Mouse (Mus musculus): ENCODE measurements around the gene Zfp346. TPM values are rescaled to one million over a fixed set of nuclear protein-coding genes. Genes with fewer than 3 reads are reported as not detected.
A peak's percentile ranks its signal among the peaks of the same experiment; 100 is the strongest.
"Not testable (repeated sequence)": the region's sequence is repeated elsewhere in the genome, so short reads cannot be mapped to it uniquely, and the experiment has no call there.

Zfp346 gene
- 8.3 and 9.1 TPM in 2 replicates for polyA plus RNA-seq (2012; rRNA removed)

DNA sequence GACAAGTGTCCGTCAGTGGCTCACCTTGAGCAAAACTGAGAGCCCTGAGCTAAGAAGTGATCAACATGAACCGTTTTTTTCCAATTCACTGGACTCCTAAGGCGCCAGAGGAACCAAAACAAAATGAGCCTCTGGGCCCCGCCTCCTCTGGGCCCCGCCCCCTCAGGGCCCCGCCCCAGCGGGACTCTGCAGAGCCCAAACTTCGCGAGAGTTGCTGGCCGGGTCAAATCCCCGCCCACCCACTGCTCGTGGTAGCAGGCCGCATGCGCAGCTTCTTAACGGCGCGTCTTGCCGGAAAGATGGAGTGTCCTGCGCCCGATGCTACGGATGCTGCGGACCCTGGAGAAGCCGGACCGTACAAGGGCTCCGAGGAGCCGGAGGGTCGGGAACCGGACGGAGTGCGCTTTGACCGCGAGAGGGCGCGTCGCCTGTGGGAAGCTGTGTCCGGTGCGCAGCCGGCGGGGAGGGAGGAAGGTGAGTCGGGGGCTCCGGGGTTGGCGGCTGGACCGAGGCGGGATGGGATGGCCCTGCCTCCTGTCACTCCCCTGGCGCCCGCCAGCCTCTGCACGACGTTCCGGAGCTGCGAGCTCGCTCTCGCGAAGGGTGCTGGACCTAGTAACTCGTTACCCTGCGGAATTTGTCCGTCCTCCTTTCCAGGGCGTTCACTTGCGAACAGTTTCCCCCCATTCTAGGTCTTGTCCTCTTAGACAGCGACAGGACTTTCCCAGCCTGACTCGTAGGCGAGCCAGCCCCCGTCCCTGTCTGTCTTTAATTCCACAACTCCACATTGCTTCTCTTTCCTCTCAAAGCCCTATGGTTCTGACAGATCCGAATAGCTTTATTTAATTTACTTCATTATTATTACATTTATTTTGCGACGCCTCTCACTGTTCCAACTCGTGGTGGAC, at the start of gene Zfp346:
Gene Zfp346 (plus strand): TSS at position 267 of the 908 bp plus-strand sequence.
- peak; percentile 82 for DNase-seq (ENCODE audit: low read depth, low spot score)
- WGBS, result under 1% methylated on average over 65 of the region's 66 CpGs

DNA sequence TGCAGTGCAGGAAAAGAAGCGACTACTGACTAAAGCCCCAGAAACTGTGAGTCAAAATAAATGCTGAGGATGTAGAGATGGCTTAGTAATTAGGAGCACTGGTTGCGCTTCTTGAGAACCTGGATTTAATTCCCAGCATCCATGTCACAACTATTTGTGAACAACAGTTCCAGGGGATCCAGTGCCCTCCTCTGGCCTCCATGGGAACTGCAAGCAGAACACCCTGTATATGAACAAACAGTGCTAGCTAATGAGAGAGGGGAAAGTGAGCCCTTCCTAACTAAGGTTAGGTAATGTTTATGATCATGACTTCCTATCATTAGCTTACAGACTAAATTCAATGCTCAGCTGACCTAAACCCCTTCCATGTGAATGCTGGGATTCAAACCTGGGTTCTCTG, 47.1 kb upstream of the Zfp346 start:
- WGBS, result 98% methylated on average over 2 of the region's 2 CpGs
- DNase-seq (ENCODE audit: low read depth, low spot score), result no peak

DNA sequence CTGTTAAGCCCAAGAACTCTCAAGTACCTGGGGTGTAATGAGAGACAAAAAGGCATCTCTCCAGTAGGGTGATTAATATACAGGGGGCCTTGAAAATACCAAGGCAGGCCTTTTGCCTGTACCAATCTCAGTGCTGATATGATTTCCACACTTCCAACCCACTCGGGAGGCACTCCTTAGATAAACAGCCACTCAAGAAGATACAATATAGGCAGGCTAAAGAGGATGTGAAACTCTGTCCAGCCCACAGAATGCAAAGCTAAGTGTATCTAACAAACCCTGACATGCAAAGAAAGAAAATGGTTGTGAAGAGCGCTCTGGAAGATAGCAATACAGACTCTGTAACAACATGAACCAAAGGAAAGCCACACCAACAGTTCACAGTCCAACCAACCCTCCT, 41.8 kb upstream of the Zfp346 start:
- WGBS, result 73% methylated on average over 2 of the region's 2 CpGs
- DNase-seq (ENCODE audit: low read depth, low spot score), result no peak

DNA sequence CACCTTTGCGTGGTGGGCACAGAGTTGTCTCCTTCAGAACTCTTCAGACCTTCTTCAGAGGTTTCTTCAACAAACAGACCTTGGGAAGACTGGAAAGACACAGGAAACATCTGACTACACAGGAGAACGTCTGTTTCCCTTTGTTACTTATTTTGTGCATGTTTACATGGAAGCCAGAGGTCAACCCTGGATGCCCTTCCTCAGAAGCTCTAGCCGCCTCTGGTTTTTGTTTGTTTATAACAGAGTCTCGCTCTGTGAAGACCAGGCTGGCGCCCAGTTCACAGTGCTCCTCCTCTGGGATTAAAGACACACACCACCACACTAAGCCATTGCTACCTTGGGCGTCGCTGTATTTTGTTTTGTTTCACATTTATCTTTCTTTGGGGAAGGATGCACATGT, 35.4 kb upstream of the Zfp346 start:
- no peak for DNase-seq (ENCODE audit: low read depth, low spot score)
- 72% methylated on average over 7 of the region's 7 CpGs for WGBS

DNA sequence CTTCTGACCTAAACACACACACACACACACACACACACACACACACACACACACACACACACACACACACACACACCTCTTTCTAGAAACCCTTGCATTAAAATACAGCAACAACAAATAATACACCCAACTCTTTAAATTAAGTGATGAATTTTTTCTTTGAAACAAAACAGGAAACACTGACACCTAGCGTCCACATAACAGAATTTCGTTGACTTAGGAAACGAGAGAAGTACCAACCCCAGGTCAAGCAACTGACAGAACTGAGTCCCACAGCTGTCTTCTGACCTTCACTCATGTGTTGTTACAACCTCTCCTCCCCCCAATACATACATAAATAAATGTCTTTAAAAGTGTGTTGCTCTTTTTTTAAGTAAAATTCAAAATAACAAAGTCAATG, 33.8 kb upstream of the Zfp346 start:
- 7% methylated on average over 3 of the region's 3 CpGs for WGBS
- DNase-seq (ENCODE audit: low read depth, low spot score), result peak; percentile 7

DNA sequence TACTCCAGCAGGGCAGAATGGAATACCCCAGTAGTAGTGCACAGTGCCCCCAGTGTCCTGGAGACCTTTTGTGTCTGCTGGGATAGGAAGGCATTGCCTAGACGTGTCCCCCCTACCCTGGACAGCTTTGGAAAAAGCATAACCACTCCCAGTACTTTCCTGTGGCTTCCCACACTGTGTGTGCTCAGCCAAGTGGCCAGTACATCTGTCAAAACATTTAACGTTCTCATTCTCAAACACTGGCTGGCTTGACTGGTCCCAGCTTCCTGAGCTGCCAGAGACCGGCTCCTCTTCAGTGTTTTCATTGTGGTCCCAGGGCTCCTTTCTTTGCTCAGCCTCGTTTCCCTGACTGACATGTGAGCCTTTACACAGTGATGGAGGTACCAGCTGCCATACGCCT, 29.5 kb upstream of the Zfp346 start:
- WGBS, result 72% methylated on average over 5 of the region's 5 CpGs
- DNase-seq (ENCODE audit: low read depth, low spot score), result no peak

DNA sequence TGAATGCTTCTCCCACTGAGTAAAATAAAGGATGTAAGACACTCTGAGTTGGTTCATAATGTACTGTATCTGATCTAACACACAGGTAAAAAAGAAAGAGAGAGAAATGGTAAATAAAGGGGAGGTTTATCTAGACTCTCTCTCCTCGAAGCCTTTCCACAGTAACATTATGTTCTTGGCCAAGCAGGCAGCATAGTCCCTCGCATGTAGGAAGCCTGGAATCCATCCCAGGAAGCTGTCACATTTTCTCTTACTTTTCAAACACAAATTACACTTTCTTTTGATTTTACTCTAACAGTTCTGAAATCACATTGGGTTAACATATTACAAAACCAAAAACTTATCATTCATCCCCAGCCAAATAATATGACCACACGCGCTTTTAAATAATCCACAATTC, 12.5 kb upstream of the Zfp346 start:
- WGBS, result 82% methylated on average over 4 of the region's 4 CpGs
- no peak for DNase-seq (ENCODE audit: low read depth, low spot score)

DNA sequence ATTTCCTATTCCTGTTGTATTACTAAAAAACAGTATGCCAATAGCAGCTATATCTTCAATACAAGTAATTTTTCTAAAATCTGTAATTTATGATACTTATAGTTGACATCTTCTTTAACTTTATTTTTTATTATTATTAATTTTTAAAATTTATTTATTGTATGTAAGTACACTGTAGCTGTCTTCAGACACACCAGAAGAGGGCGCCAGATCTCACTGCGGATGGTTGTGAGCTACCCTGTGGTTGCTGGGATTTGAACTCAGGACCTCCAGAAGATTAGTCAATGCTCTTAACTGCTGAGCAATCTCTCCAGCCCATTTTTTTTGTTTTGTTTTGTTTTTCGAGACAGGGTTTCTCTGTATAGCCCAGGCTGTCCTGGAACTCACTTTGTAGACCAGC, 7.3 kb upstream of the Zfp346 start:
- WGBS, result 94% methylated on average over 3 of the region's 3 CpGs

DNA sequence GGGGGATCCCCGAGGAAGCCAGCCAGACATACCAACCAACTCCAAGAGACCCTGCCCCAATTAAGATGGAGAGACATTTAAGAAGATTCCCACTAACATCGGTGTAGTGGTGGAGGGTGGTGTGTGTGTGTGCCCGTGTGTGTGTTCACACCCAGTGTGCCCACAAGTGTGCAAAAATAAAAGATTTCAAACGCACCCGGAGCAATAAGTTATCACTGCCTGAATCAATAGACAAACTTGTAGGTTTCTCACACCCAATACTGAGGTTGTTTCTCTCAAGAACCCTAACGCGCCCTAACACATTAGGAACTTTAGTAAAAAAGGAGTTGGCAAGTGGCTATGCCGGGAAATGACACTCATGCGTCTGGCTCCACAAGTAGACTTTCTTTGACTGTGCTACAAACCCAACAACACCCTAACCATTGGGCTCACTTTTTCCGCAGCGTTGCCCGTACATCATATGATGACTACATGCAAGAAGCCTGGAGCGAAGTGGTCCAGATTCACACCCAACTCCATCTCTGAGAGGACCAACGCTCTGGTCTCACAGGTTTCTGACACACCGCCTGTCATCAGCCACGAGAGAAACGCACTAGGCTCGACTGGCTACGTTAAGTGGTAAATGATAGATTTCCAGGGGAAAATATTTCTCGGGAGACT, 5.9 kb upstream of the Zfp346 start:
- WGBS, result 11% methylated on average over 20 of the region's 20 CpGs
- no peak for DNase-seq (ENCODE audit: low read depth, low spot score)

More for the DNA sequence above, 7.3 kb upstream of the Zfp346 start:
- DNase-seq (ENCODE audit: low read depth, low spot score), result not testable (repeated sequence)

DNA sequence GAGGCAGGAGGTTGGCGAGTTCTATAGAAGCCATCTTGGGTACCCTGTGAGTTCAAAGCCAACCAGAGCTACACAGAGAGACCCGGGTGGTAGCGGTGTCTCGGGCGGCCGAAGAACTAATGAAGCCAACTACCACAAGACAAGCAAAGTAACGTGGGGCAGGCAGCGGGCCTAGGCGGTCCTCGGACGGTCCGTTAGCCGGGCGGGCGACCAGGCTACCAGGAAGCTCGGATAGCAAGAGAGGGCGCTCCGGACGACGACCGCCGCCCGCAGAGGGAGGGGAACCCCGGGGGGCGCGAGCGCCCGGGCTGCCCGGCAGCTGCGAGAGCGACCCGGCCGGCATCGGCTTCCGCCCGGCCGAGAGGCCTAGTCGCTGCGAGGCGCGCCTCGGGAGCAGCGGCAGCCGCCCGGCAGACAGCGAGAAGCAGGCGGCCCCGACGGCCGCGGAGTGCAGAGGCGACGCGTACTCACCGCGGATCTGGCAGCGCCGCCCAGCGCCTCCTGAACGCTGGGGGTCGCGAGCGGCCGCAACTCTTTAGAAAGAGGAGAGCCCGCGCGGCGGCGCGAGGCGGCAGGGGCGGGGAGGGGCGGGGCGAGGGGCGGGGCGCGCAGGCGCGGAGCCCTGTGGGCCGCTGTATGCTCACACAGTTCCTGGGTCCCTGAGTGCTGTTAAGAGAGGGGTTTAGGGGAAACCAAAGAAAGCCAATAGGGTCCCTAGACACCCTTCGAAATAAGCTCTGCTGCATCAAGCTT, 5.2 kb upstream of the Zfp346 start, which contains the start of gene Uimc1:
Gene Uimc1 (minus strand): TSS at position 575 of the 753 bp plus-strand sequence.
- under 1% methylated on average over 79 of the region's 81 CpGs for WGBS
- DNase-seq (ENCODE audit: low read depth, low spot score), result no peak

DNA sequence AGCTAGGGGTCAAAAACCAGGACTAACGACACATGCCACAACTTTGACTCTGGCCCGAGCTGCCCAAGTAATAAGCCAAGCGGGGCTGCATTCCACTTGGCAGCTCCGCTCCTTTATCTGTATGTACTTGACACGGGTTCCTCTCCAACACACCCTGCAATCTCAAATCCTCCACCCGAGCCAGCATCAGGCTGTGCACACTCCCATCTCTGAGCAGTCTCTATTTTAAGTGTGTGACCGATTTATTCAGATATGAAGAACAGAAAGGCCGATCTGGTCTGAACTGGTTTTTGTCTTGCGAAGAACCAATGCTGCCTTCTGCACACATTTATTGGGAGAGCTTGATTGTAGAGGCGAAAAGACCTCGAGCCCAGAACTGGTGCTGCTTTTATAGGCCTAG, 3.5 kb upstream of the Zfp346 start:
- WGBS, result 91% methylated on average over 11 of the region's 11 CpGs
- DNase-seq (ENCODE audit: low read depth, low spot score), result no peak

DNA sequence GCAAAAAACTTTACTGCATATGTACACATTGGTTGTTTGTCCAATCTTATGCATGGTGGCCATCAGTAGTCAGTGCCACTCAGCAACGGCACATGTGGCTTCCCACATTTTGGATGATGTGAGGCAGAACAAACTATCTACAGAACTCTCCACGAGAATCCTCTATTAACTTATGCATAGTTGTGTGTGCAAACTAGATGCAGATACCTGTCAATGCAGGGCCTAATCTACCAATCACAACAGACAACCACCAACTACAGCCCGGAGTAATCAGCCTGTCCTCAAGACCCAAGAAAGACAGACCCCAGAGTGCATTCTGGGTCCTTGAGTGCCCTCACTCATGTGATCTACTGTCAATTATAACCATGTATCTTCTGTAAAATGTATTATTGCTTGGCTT, 2.7 kb upstream of the Zfp346 start:
- no peak for DNase-seq (ENCODE audit: low read depth, low spot score)
- WGBS, result 94% methylated on average over 3 of the region's 3 CpGs

DNA sequence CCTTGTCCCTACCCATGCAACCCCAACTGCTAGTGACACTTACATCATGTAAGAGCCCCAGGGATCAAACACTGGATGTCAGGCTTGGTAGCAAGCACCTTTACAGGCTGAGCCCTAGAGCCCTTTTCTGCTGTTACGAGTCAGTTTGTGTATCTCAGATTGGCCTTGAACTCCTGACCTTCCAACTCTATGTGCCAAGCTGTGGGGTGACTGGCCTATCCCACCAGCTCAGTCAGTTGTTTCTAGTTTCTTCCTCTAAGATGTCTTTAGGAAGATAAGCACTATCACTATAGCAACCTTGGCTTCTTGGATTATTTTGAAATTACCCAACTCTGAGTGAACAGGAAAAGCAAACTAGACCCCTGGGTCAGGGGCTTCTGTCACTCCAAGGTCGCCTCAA, 1.8 kb upstream of the Zfp346 start:
- no peak for DNase-seq (ENCODE audit: low read depth, low spot score)
- WGBS, result 65% methylated on average over 2 of the region's 2 CpGs

DNA sequence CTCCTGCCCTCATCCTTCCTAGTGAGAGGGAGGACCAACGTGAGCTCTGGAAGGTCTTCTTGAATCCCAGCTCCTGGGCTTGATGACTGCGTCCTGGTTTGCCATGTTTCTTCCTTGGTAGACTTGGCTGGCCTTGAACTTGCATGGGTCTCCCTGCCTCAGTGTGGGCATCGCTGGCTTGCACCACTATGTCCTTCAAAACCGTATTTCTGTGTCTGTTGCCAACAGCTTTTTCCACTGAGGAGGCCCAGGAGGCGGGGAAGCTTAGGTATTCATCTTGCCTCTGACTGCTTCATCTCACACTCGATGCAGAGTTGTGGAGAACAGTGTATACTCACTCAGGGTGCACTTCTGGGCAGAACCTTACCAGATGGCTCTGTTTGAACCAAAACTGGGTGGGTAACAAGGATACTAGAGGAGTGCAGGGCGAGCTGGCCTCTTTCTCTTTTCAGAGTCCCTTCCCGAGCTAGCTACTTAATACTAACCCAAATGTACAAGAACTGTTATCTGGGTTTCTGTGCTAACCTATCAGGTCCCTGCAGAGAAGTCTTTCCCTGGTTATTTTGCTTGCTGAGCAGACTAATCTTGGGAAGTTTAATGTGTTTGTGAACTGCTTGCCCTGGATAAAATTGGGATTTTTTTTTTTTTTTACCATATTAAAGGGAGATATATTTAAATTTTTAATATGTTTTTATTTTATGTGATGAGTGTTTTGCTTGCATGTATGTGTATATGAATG, 1.0 kb downstream of the Zfp346 start:
- no peak for DNase-seq (ENCODE audit: low read depth, low spot score)
- 19% methylated on average over 8 of the region's 8 CpGs for WGBS

DNA sequence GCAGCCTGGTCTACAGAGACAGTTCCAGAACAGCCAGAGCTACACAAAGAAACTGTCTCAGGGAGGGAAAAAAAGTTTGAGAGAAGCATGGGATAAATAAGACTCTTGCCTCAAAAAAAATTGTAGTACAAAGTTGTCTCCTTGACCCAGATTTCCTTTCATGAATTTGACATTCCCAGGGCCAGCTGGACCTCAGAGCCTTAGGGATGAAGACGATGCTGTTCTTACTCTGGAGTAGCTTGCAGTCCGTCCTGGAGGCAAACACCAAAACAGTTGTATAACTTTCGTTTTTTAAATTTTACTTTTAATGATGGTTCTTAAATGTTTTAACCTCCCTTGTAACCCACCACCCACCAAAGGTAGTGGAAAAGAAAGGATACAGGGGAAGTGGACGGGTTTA, 2.0 kb downstream of the Zfp346 start:
- no peak for DNase-seq (ENCODE audit: low read depth, low spot score)
- 82% methylated on average over 4 of the region's 4 CpGs for WGBS

DNA sequence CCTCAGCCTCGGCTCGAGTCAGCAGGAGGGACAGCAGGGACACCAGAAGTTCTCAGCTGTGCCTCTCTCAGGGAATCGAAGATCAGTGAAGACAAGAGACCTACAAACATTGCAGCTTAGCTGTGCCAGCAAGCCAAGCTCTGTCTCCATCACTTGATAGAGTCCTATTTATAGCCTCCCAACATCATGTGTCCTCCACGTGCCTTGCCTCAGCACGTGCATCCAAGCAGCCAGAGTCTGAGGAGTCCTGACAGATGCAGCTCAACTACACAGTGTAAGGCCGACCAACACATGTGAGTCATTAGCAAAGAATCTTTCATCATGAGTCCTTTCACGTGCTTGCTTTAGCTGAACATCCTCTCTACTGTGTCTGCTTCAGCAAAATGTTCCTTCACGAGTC, 2.6 kb downstream of the Zfp346 start:
- no peak for DNase-seq (ENCODE audit: low read depth, low spot score)
- 73% methylated on average over 8 of the region's 8 CpGs for WGBS

DNA sequence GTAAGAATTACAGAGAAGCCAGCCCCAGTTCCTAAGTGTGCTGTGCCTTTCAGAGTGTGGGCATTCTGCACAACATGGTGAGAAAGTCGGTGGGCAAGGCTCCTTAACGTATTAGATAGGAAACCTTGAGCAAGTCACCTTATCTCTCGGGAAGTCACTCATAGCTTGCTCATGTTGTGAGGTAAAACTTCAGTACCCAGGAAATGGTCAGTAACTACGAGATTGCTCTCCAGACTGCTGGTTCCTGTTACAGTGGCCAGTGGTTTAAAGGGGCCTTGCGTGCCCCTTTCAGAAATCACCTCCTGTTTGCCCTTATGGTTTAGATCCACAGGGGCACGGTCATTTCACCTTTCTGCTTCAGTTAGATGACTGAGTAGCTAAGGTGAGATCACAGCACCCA, 9.3 kb downstream of the Zfp346 start:
- DNase-seq (ENCODE audit: low read depth, low spot score), result no peak

DNA sequence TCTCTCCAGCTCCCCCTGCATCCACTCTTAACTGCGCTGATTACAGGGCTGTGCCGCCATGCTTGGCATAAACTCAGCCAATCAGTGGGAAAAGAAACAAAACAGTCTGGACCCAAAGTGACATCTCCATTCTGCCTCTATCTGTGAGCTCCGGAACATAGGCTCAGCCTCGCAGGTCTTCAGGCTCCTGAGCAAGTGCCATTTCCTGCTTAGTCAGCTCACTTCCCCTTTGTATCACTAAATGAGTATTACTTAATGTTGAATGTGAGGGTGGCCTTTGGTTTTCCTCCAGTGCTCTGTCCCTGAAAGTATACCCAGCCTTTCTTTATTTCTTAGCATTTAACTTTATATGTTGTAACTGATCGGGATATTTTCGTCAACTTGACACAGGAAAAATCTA, 19.8 kb downstream of the Zfp346 start:
- no peak for DNase-seq (ENCODE audit: low read depth, low spot score)
- 87% methylated on average over 6 of the region's 6 CpGs for WGBS

More for the DNA sequence above, 9.3 kb downstream of the Zfp346 start:
- WGBS, result 81% methylated on average over 6 of the region's 6 CpGs

DNA sequence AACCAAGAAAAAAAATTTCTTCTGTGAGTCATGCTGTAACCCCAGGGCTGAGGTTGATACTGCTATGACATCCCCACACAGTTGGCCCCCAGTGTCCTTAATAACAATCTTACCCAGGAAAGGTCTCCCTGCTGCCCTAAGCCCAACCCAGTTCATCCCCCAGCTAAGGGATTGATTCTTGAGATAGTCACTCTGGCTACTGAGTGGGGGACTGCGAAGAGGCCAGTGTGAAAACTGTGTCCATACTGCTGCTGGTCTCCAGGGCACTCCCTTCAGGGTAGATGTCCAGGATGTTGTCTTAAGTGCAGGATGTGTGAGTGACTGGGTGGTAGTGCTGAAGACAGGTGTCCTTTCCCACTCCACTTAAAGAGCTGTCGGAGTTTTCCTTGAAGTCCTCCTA, 28.3 kb downstream of the Zfp346 start, which contains the start of gene Gm17617:
Gene Gm17617 (minus strand): TSS at position 101 of the 400 bp plus-strand sequence.
- 97% methylated on average over 2 of the region's 2 CpGs for WGBS
- DNase-seq (ENCODE audit: low read depth, low spot score), result no peak

Data from large intestine, adult 2 months (tissue).